12 mouse cellular contexts compared by ENCODE assay signal in the genomic region with DNA sequence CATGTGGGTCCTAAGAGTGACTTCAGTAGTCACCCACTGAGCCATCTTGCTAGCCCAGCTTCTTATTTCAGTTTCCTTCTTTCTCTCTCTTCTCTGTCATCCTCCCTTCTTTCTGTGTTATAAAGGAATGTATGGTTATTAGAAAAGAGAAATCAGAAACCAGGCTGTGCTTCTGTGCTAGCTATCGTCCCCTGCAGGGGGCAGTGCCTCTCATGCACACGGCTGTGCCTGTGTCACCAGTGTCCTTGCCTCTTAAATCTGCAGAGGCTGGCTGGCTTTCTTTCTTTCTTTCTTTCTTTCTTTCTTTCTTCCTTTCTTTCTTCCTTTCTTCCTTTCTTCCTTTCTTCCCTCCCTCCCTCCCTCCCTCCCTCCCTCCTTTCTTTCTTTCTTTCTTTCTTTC. TPM values are rescaled to one million over a fixed set of nuclear protein-coding genes. Genes with fewer than 3 reads are reported as not detected.
A peak's percentile ranks its signal among the peaks of the same experiment; 100 is the strongest.
DNase-seq lines count a peak whose midpoint lies in the region; ATAC-seq and TF ChIP-seq lines count a peak whose summit lies in the region.
"Not testable (repeated sequence)": the region's sequence is repeated elsewhere in the genome, so short reads cannot be mapped to it uniquely, and the experiment has no call there.
"Had no signal": no experiment of that assay in that cellular context is flagged by ENCODE, and none has a peak within 500 bp of the region (broad histone marks: within the 10 kb centered on the region; RNA-seq: fewer than 3 reads in every experiment).

No protein-coding gene starts in this region.

- not testable (repeated sequence) for TF ChIP-seq POLR2A in CH12.LX (IDR thresholded peaks at IDR 0.05; ENCODE audit: low read depth, low read length); liver, adult 2 months (IDR thresholded peaks at IDR 0.05; ENCODE audit: extremely low read depth, insufficient read depth, low read length); thymus, adult 2 months (IDR thresholded peaks at IDR 0.05; ENCODE audit: control insufficient read depth, extremely low read depth, insufficient read depth, low read length, poor library complexity)

- not testable (repeated sequence) for ATAC-seq in heart, postnatal 0 days (ENCODE audit: insufficient read depth, low read depth); neural tube, embryonic 11.5 days (ENCODE audit: insufficient read depth, low FRiP score, low TSS enrichment)

- H3K4me1 ChIP-seq in CH12.LX (ENCODE audit: control insufficient read depth in 1 of 2, insufficient read depth in 2 of 2); heart, postnatal 0 days (ENCODE audit: control insufficient read depth, insufficient read depth); neural tube, embryonic 11.5 days (ENCODE audit: control insufficient read depth, insufficient read depth, low read length); thymus, adult 2 months (replicated peaks; ENCODE audit: control insufficient read depth, insufficient read depth, low read length): not testable (repeated sequence)
- peaks cover 16% of the 10 kb centered on the region for H3K4me1 ChIP-seq in liver, adult 2 months (ENCODE audit: control insufficient read depth, insufficient read depth, low read length)

- peak; percentile 27 for DNase-seq in CH12.LX (ENCODE audit: extremely low read depth)
- peak; percentile 61 for DNase-seq in adrenal gland, postnatal 25 days
- peak; percentile 56 for DNase-seq in embryo, embryonic 11 days
- peak; percentile 49 for DNase-seq in heart, postnatal 0 days (ENCODE audit: low spot score)
- DNase-seq in kidney, postnatal 10 days = peak; percentile 71
- peak; percentile 53 for DNase-seq in liver, adult 2 months (ENCODE audit: extremely low read depth, low read depth, low spot score)
- peak; percentile 31 for DNase-seq in neural tube, embryonic 11.5 days (ENCODE audit: low spot score)
- DNase-seq in thymus, adult 2 months = peak; percentile 43

- not testable (repeated sequence) for TF ChIP-seq EP300 in CH12.LX (IDR thresholded peaks at IDR 0.05; ENCODE audit: low read length); heart, postnatal 0 days (IDR thresholded peaks at IDR 0.05; ENCODE audit: low read depth)

- in situ Hi-C loops in CH12.LX (cut with MboI; ENCODE audit: low pct_ligation_motif_present, low pct_unique_long_range_greater_than_20kb, low sequenced_read_pairs) = not testable (repeated sequence)

- H3K4me3 ChIP-seq in CH12.LX (replicated peaks in 1 of 3; ENCODE audit: low read depth in 2 of 3, low read length in 2 of 3, poor library complexity in 1 of 3); heart, postnatal 0 days (ENCODE audit: low read depth, low read length); liver, adult 2 months (ENCODE audit: insufficient read depth, low read depth, low read length); neural tube, embryonic 11.5 days (ENCODE audit: low read depth, low read length); thymus, adult 2 months (ENCODE audit: control insufficient read depth, insufficient read depth, low read length): not testable (repeated sequence)

- not testable (repeated sequence) for H3K27me3 ChIP-seq in CH12.LX (replicated peaks); heart, postnatal 0 days (ENCODE audit: control insufficient read depth, insufficient read depth, low read length); liver, adult 2 months (ENCODE audit: control insufficient read depth, insufficient read depth, low read length); neural tube, embryonic 11.5 days (ENCODE audit: control insufficient read depth, insufficient read depth, low read length); thymus, adult 2 months (ENCODE audit: control insufficient read depth, insufficient read depth, low read length)

- H3K9ac ChIP-seq in CH12.LX (ENCODE audit: insufficient read depth, low read depth); heart, postnatal 0 days (replicated peaks; ENCODE audit: low read depth, low read length); liver, adult 2 months (ENCODE audit: low read depth, low read length); neural tube, embryonic 11.5 days (ENCODE audit: low read length): not testable (repeated sequence)

- H3K4me2 ChIP-seq in CH12.LX (ENCODE audit: insufficient read depth, low read depth, poor library complexity, severe bottlenecking); heart, postnatal 0 days (ENCODE audit: low read depth, low read length); neural tube, embryonic 11.5 days (ENCODE audit: low read depth): not testable (repeated sequence)

- not testable (repeated sequence) for H3K27ac ChIP-seq in CH12.LX (ENCODE audit: insufficient read depth, low read depth); heart, postnatal 0 days (ENCODE audit: low read depth); liver, adult 2 months (replicated peaks; ENCODE audit: insufficient read depth, low read depth, low read length); neural tube, embryonic 11.5 days (ENCODE audit: low read depth, low read length); thymus, adult 2 months (ENCODE audit: control insufficient read depth, insufficient read depth, low read length)

- peak; percentile 55 for TF ChIP-seq RAD21 in CH12.LX (IDR thresholded peaks at IDR 0.05; ENCODE audit: low read depth, low read length)

- peak in 1 of 2 experiments; percentile 71; a peak in 3 of 4 replicates for TF ChIP-seq CTCF in CH12.LX (conservative IDR thresholded peaks at IDR 0.05 in 1 of 2, IDR thresholded peaks at IDR 0.05 in 1 of 2; ENCODE audit: low read depth in 2 of 2, low read length in 2 of 2)
- TF ChIP-seq CTCF in heart, postnatal 0 days (IDR thresholded peaks at IDR 0.05; ENCODE audit: low read depth) = peak; percentile 68
- TF ChIP-seq CTCF in liver, adult 2 months (IDR thresholded peaks at IDR 0.05; ENCODE audit: low read depth, low read length) = peak; percentile 93
- peak; percentile 69 for TF ChIP-seq CTCF in thymus, adult 2 months (IDR thresholded peaks at IDR 0.05; ENCODE audit: borderline replicate concordance, control insufficient read depth, extremely low read depth, insufficient read depth, low read length, poor library complexity)

- H3K36me3 ChIP-seq in CH12.LX (replicated peaks in 1 of 2; ENCODE audit: control insufficient read depth in 1 of 2, insufficient read depth in 1 of 2, low read length in 1 of 2) = peaks cover 64 to 90% of the 10 kb centered on the region in 2 experiments
- peaks cover 86% of the 10 kb centered on the region for H3K36me3 ChIP-seq in heart, postnatal 0 days (replicated peaks; ENCODE audit: control insufficient read depth, insufficient read depth, low read length)
- H3K36me3 ChIP-seq in liver, adult 2 months (ENCODE audit: control insufficient read depth, insufficient read depth, low read length) = peaks cover 47% of the 10 kb centered on the region
- H3K36me3 ChIP-seq in neural tube, embryonic 11.5 days (ENCODE audit: control insufficient read depth, insufficient read depth, low read length) = not testable (repeated sequence)
- peaks cover 68% of the 10 kb centered on the region for H3K36me3 ChIP-seq in thymus, adult 2 months (ENCODE audit: control insufficient read depth, insufficient read depth, low read length)

- not testable (repeated sequence) for H3K79me2 ChIP-seq in CH12.LX (replicated peaks; ENCODE audit: control insufficient read depth, extremely low read depth, insufficient read depth, poor library complexity, severe bottlenecking); liver, adult 2 months (ENCODE audit: control insufficient read depth, insufficient read depth, low read length)

- dilution Hi-C loops in CH12.LX (cut with MboI; ENCODE audit: extremely low pct_ligation_motif_present, extremely low pct_unique_long_range_greater_than_20kb, low sequenced_read_pairs) = not testable (repeated sequence)

- WGBS in heart, postnatal 0 days = 45% methylated on average over 2 of the region's 2 CpGs
- 15% methylated on average over 2 of the region's 2 CpGs for WGBS in liver, adult 2 months
- 63% methylated on average over 2 of the region's 2 CpGs for whole genome bisulfite sequencing in neural tube, embryonic 11.5 days
- 62% methylated on average over 2 of the region's 2 CpGs for WGBS in thymus, adult 2 months

- not testable (repeated sequence) for H3K9me3 ChIP-seq in CH12.LX (replicated peaks; ENCODE audit: low read length); heart, postnatal 0 days (replicated peaks; ENCODE audit: control insufficient read depth, low read length); neural tube, embryonic 11.5 days (ENCODE audit: control insufficient read depth, low read length)

TF ChIP-seq in CH12.LX, 34 proteins besides CTCF, POLR2A, EP300 and RAD21:
- peak; percentile 74 for TF ChIP-seq SMC3 (IDR thresholded peaks at IDR 0.05; ENCODE audit: low read depth, low read length)

RNA-seq across cellular contexts. Expression of gene U90926, which starts 19.5 kb away (rescaled TPM):
- total RNA-seq in CH12.LX (2012; rRNA removed) (not detected in 2 replicates), CH12.LX (2014; rRNA removed) (not detected in 2 replicates)
- polyA plus RNA-seq in CH12.LX (2012; ENCODE audit: insufficient read length, low read depth) = 0.49 TPM in 1 of 2 replicates, not detected in the other
- total RNA-seq in adrenal gland, postnatal 25 days (2021) = not detected in 2 replicates
- total RNA-seq in heart, postnatal 0 days (2014; rRNA removed; ENCODE audit: low replicate concordance) = not detected in 2 replicates
- polyA plus RNA-seq in heart, postnatal 0 days (2015; fragmentation: Nextera tagmentation; extraction: Ambion mirVana) = not detected in 2 replicates
- total RNA-seq in liver, adult 2 months (2014; rRNA removed) = not detected in 2 replicates
- not detected in 2 replicates for polyA plus RNA-seq in liver, adult 2 months (2012; rRNA removed)
- not detected in 2 replicates for polyA plus RNA-seq in neural tube, embryonic 11.5 days (2014; fragmentation: Nextera tagmentation; extraction: Ambion mirVana)
- 0.45 TPM in 1 of 2 replicates, not detected in the other for polyA plus RNA-seq in thymus, adult 2 months (2012; rRNA removed)
- polyA plus RNA-seq: forebrain, embryonic 12.5 days; heart, embryonic 11.5 days; kidney, embryonic 14.5 days; midbrain, embryonic 12.5 days had no signal

RNA-seq across cellular contexts. Expression of gene Uso1, which starts 58.0 kb away (rescaled TPM):
- total RNA-seq in CH12.LX (2012; rRNA removed) (20.9 and 22.7 TPM in 2 replicates), CH12.LX (2014; rRNA removed) (16.9 and 19.9 TPM in 2 replicates)
- polyA plus RNA-seq in CH12.LX (2012; ENCODE audit: insufficient read length, low read depth) = 55.6 and 63.7 TPM in 2 replicates
- total RNA-seq in adrenal gland, postnatal 25 days (2021) = 82.9 and 84.1 TPM in 2 replicates
- total RNA-seq in heart, postnatal 0 days (2014; rRNA removed; ENCODE audit: low replicate concordance) = 10.8 and 12.1 TPM in 2 replicates
- polyA plus RNA-seq in heart, postnatal 0 days (2015; fragmentation: Nextera tagmentation; extraction: Ambion mirVana) = 24.9 and 25.5 TPM in 2 replicates
- total RNA-seq in liver, adult 2 months (2014; rRNA removed) = 44.7 and 46.6 TPM in 2 replicates
- polyA plus RNA-seq in liver, adult 2 months (2012; rRNA removed) = 20.4 and 22.2 TPM in 2 replicates
- polyA plus RNA-seq in neural tube, embryonic 11.5 days (2014; fragmentation: Nextera tagmentation; extraction: Ambion mirVana) = 26.9 and 28.1 TPM in 2 replicates
- polyA plus RNA-seq in thymus, adult 2 months (2012; rRNA removed) = 25.4 and 32.3 TPM in 2 replicates
